Comparison of ENCODE assay signal across 22 mouse cellular contexts in genomic region chr5:132841794-132842193, GRCm38 (mm10).
DNase-seq lines count a peak whose midpoint lies in the region; ATAC-seq and TF ChIP-seq lines count a peak whose summit lies in the region.
"Had no signal": no experiment of that assay in that cellular context is flagged by ENCODE, and none has a peak within 500 bp of the region (broad histone marks: within the 10 kb centered on the region; RNA-seq: fewer than 3 reads in every experiment).

No protein-coding gene starts in this region.

- 93% methylated on average over 3 of the region's 3 CpGs for WGBS in kidney, postnatal 0 days
- 93% methylated on average over 3 of the region's 3 CpGs for WGBS in midbrain, postnatal 0 days
- 90% methylated on average over 3 of the region's 3 CpGs for WGBS in midbrain, embryonic 15.5 days
- 97% methylated on average over 3 of the region's 3 CpGs for WGBS in stomach, postnatal 0 days

- no peaks in the 10 kb centered on the region for H3K27me3 ChIP-seq in kidney, postnatal 0 days (ENCODE audit: insufficient read depth, low read length)
- no peaks in the 10 kb centered on the region for H3K27me3 ChIP-seq in midbrain, postnatal 0 days (ENCODE audit: insufficient read depth, low read length)
- H3K27me3 ChIP-seq in midbrain, embryonic 15.5 days (replicated peaks): no peaks in the 10 kb centered on the region
- H3K27me3 ChIP-seq in stomach, postnatal 0 days (ENCODE audit: control insufficient read depth, insufficient read depth, low read length): no peaks in the 10 kb centered on the region
- H3K27me3 ChIP-seq: hindbrain, embryonic 15.5 days; kidney, embryonic 15.5 days; lung, embryonic 15.5 days had no signal

- in situ Hi-C loops in ES-E14 (cut with MboI; ENCODE audit: low sequenced_read_pairs in 2 of 2, unreplicated experiment in 2 of 2): no loop called here

- no peak overlapping the region for H3K4me2 ChIP-seq in kidney, postnatal 0 days (ENCODE audit: low read length)
- H3K4me2 ChIP-seq in midbrain, postnatal 0 days (ENCODE audit: low read depth, low read length, poor library complexity, severe bottlenecking): no peak overlapping the region
- no peak overlapping the region for H3K4me2 ChIP-seq in midbrain, embryonic 15.5 days
- H3K4me2 ChIP-seq in stomach, postnatal 0 days (replicated peaks; ENCODE audit: low read depth): no peak overlapping the region
- H3K4me2 ChIP-seq: hindbrain, embryonic 15.5 days; kidney, embryonic 15.5 days; lung, embryonic 15.5 days had no signal

- TF ChIP-seq CTCF in kidney, postnatal 0 days (IDR thresholded peaks at IDR 0.05; ENCODE audit: low read depth): peak; percentile 31; the same call in 1 of the 2 replicates
- peak; percentile 28; the same call in 1 of the 2 replicates for TF ChIP-seq CTCF in midbrain, postnatal 0 days (IDR thresholded peaks at IDR 0.05)
- peak; percentile 35 for TF ChIP-seq CTCF in stomach, postnatal 0 days (IDR thresholded peaks at IDR 0.05; ENCODE audit: low read depth)

- TF ChIP-seq EP300 in stomach, postnatal 0 days (optimal IDR thresholded peaks at IDR 0.05): no peak

- no peak overlapping the region for H3K27ac ChIP-seq in kidney, postnatal 0 days
- H3K27ac ChIP-seq in midbrain, postnatal 0 days (ENCODE audit: low read depth, low read length): no peak overlapping the region
- no peak overlapping the region for H3K27ac ChIP-seq in midbrain, embryonic 15.5 days
- no peak overlapping the region for H3K27ac ChIP-seq in ES-E14 (ENCODE audit: insufficient read depth, low read depth, low read length, poor library complexity, severe bottlenecking)
- no peak overlapping the region for H3K27ac ChIP-seq in stomach, postnatal 0 days (replicated peaks)
- H3K27ac ChIP-seq: forebrain, embryonic 10.5 days; hindbrain, embryonic 15.5 days; kidney, embryonic 15.5 days; lung, embryonic 15.5 days had no signal

- no peaks in the 10 kb centered on the region for H3K4me1 ChIP-seq in kidney, postnatal 0 days (replicated peaks; ENCODE audit: insufficient read depth, low read length)
- H3K4me1 ChIP-seq in midbrain, postnatal 0 days (ENCODE audit: insufficient read depth, low read length): no peaks in the 10 kb centered on the region
- H3K4me1 ChIP-seq in midbrain, embryonic 15.5 days: no peaks in the 10 kb centered on the region
- H3K4me1 ChIP-seq in ES-E14 (ENCODE audit: control insufficient read depth in 2 of 2, insufficient read depth in 2 of 2, low read length in 2 of 2, poor library complexity in 1 of 2): no peaks in the 10 kb centered on the region
- no peaks in the 10 kb centered on the region for H3K4me1 ChIP-seq in stomach, postnatal 0 days (replicated peaks; ENCODE audit: control insufficient read depth, insufficient read depth)
- H3K4me1 ChIP-seq: hindbrain, embryonic 15.5 days; lung, embryonic 15.5 days had no signal

- ATAC-seq in kidney, postnatal 0 days (replicated peaks; ENCODE audit: low FRiP score, low read depth): no peak
- no peak for ATAC-seq in midbrain, postnatal 0 days (ENCODE audit: low FRiP score)
- ATAC-seq in midbrain, embryonic 15.5 days (replicated peaks): no peak
- ATAC-seq in stomach, postnatal 0 days (ENCODE audit: low FRiP score, low TSS enrichment): no peak
- ATAC-seq: forebrain, embryonic 16.5 days; intestine, embryonic 16.5 days; midbrain, embryonic 16.5 days had no signal

- no peaks in the 10 kb centered on the region for H3K9me3 ChIP-seq in kidney, postnatal 0 days (replicated peaks; ENCODE audit: low read length)
- no peaks in the 10 kb centered on the region for H3K9me3 ChIP-seq in midbrain, postnatal 0 days (ENCODE audit: low read length)
- H3K9me3 ChIP-seq in midbrain, embryonic 15.5 days: no peaks in the 10 kb centered on the region
- H3K9me3 ChIP-seq in ES-E14 (ENCODE audit: control insufficient read depth, insufficient read depth, low read depth, low read length): no peaks in the 10 kb centered on the region
- no peaks in the 10 kb centered on the region for H3K9me3 ChIP-seq in stomach, postnatal 0 days (ENCODE audit: control insufficient read depth, low read length)
- H3K9me3 ChIP-seq: hindbrain, embryonic 15.5 days; lung, embryonic 15.5 days had no signal

- no peak overlapping the region for H3K9ac ChIP-seq in kidney, postnatal 0 days (ENCODE audit: low read depth, low read length)
- no peak overlapping the region for H3K9ac ChIP-seq in midbrain, postnatal 0 days (replicated peaks; ENCODE audit: low read length, poor library complexity, severe bottlenecking)
- no peak overlapping the region for H3K9ac ChIP-seq in midbrain, embryonic 15.5 days
- no peak overlapping the region for H3K9ac ChIP-seq in ES-E14 (ENCODE audit: insufficient read depth, low read depth, low read length, poor library complexity, severe bottlenecking)
- no peak overlapping the region for H3K9ac ChIP-seq in stomach, postnatal 0 days (ENCODE audit: low read length)
- H3K9ac ChIP-seq: hindbrain, embryonic 15.5 days; kidney, embryonic 15.5 days; lung, embryonic 15.5 days had no signal

- no peak for DNase-seq in kidney, postnatal 0 days (ENCODE audit: low spot score)
- DNase-seq in kidney, adult 8-10 months: no peak
- DNase-seq in midbrain, postnatal 0 days (ENCODE audit: low spot score): no peak
- DNase-seq in ES-E14 (ENCODE audit: low read depth, low spot score): no peak
- DNase-seq in stomach, postnatal 0 days (ENCODE audit: low spot score): no peak
- DNase-seq in thymus, postnatal 10 days (ENCODE audit: low spot score in 2 of 2): no peak
- DNase-seq: adrenal gland, postnatal 10 days; cerebellum, postnatal 10 days; gastrocnemius, postnatal 14 days; heart, postnatal 4 days; kidney, postnatal 4 days; lung, postnatal 4 days; thymus, adult 18-20 months had no signal

- no peak overlapping the region for H3K4me3 ChIP-seq in kidney, postnatal 0 days (replicated peaks; ENCODE audit: low read depth, low read length)
- no peak overlapping the region for H3K4me3 ChIP-seq in midbrain, postnatal 0 days (ENCODE audit: low read depth, low read length)
- no peak overlapping the region for H3K4me3 ChIP-seq in midbrain, embryonic 15.5 days
- H3K4me3 ChIP-seq in ES-E14 (ENCODE audit: insufficient read depth in 1 of 2, low read depth in 1 of 2, low read length in 2 of 2, poor library complexity in 1 of 2, severe bottlenecking in 1 of 2): no peak overlapping the region
- H3K4me3 ChIP-seq in stomach, postnatal 0 days (ENCODE audit: low read depth, low read length): no peak overlapping the region
- H3K4me3 ChIP-seq: forebrain, embryonic 10.5 days; hindbrain, embryonic 15.5 days; kidney, embryonic 15.5 days; lung, embryonic 15.5 days had no signal

- no peaks in the 10 kb centered on the region for H3K36me3 ChIP-seq in kidney, postnatal 0 days (ENCODE audit: insufficient read depth, low read length)
- no peaks in the 10 kb centered on the region for H3K36me3 ChIP-seq in midbrain, postnatal 0 days (ENCODE audit: insufficient read depth, low read length)
- H3K36me3 ChIP-seq in midbrain, embryonic 15.5 days (replicated peaks): no peaks in the 10 kb centered on the region
- H3K36me3 ChIP-seq in ES-E14 (ENCODE audit: control insufficient read depth, insufficient read depth, low read length, poor library complexity, severe bottlenecking): no peaks in the 10 kb centered on the region
- no peaks in the 10 kb centered on the region for H3K36me3 ChIP-seq in stomach, postnatal 0 days (ENCODE audit: control insufficient read depth, insufficient read depth, low read length)
- H3K36me3 ChIP-seq: forebrain, embryonic 10.5 days; G1E; hindbrain, embryonic 15.5 days; kidney, embryonic 15.5 days; lung, embryonic 15.5 days had no signal

TF ChIP-seq in ES-E14, 5 proteins besides CTCF, POLR2A, EP300 and RAD21:
- TF ChIP-seq ZC3H11A (IDR thresholded peaks at IDR 0.05; ENCODE audit: borderline replicate concordance, low read depth, low read length) (peak; percentile 49; the same call in 1 of the 2 replicates), HCFC1 (IDR thresholded peaks at IDR 0.05; ENCODE audit: borderline replicate concordance, insufficient read depth, low read length) (no peak)
